Mouse (Mus musculus) adrenal gland, postnatal 36 days (tissue): Measurements from ENCODE around the gene Rpf2. TPM values are rescaled to one million over a fixed set of nuclear protein-coding genes. Genes with fewer than 3 reads are reported as not detected.

Source experiments
- total RNA-seq, 2 experiments: library from RNA; stranded (reverse); gene quantifications; 2 replicates each; pipeline ENCODE4 v1.2.3; 2021

The Rpf2 gene
- total RNA-seq, 2 experiments from 2014 or later, result 28.7 to 29.3 TPM

Other genes starting within 250 kb of the Rpf2 start
- gene Mfsd4b1, start 221.8 kb downstream of the Rpf2 start, total RNA-seq, result 1 to 10 TPM; 2.7 to 4.4 TPM
- 10 to 100 TPM; 21.8 to 22.5 TPM for gene Slc16a10, start 104.8 kb downstream of the Rpf2 start, total RNA-seq
- 10 to 100 TPM; 43.4 to 45.0 TPM for gene Gtf3c6, start 11.1 kb upstream of the Rpf2 start, total RNA-seq
- gene Amd1, start 55.1 kb upstream of the Rpf2 start, total RNA-seq, result 10 to 100 TPM; 40.9 to 47.8 TPM
- gene Cdk19, start 92.5 kb upstream of the Rpf2 start, total RNA-seq, result 10 to 100 TPM in 1 of 2 experiments, 1 to 10 TPM in 1; 7.6 to 17.1 TPM